Mouse (Mus musculus) inflammation-experienced regulatory T-cells, adult 6 months (primary cell): ENCODE results near the gene 2210010C04Rik. TPM values are rescaled to one million over a fixed set of nuclear protein-coding genes. Genes with fewer than 3 reads are reported as not detected.
A peak's percentile ranks its signal among the peaks of the same experiment; 100 is the strongest.

Experiments
- ATAC-seq: one replicate; pipeline ENCODE4 v1.8.0; 2017
- polyA plus RNA-seq, 3 experiments: library from polyadenylated mRNA; unstranded; fragments of 100-300 nt; shearing (Covaris generic); gene quantifications; one replicate each; pipeline ENCODE4 v1.2.1; 2017

The 2210010C04Rik gene
- under 1 TPM; 0.26 to 0.33 (median 0.31) TPM for polyA plus RNA-seq

- no peak for ATAC-seq
These were observed at the start of gene 2210010C04Rik for GRCm38 (mm10) chr6:41035409-41035808. 2210010C04Rik (minus strand) TSS chr6:41035509.

GRCm38 (mm10) chr6:41080121-41080520 lies 44.8 kb upstream of the 2210010C04Rik start:
- no peak for ATAC-seq

DNA sequence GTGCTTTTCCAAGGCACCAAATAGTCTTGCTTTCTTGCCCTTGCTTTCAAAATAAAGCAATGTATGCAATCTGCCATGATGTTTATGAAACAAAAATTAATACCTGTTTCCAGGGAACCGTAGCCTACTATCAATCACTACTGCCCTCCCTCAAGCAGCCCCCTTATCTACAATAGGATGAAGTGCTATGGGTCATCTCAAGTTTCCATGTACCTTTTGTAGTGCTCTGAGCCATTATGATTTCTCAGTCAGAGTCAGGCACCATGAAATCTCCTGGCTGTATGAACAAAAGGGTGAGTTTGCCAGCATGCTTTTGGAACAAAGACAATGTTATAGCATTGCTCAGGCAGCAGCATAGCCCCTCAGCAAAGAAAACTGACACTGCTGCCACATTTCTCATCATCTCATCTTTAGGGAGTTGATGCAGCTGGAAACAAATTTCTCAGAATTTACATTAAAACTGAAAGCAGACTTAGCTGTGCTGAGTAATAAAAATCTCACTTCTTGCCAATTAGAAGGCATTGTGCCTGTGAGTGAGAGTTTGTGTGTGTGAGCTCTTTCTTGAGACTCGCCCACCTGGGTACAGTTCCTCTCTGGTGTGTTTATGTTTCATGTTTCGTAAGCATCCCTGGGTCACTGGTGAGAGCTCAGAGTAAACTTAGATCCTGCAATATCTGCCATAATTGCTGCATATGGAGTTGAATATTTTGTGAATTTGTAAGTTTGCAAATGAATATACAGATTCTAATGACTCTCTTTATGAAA lies 43.4 kb upstream of the 2210010C04Rik start:
- no peak for ATAC-seq

DNA sequence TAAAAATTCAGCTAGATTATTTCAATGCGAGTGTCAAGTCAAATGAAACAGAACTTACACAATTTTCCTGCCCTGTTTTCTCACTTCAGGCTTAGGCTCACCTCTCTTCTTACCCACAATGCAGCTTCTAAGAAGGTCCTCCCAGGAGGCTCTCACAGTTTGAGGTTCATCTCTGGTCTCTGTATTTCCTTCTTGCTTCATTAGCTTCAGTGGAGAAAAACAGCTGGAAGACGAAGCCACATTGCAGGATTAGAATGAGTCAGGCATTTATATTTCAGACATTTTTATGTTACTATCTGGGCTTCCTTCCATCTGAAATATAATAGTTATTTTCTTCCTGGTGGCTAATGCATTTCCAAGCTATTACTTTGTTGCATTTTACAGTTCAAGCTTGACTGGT lies 40.4 kb upstream of the 2210010C04Rik start:
- ATAC-seq = no peak

DNA sequence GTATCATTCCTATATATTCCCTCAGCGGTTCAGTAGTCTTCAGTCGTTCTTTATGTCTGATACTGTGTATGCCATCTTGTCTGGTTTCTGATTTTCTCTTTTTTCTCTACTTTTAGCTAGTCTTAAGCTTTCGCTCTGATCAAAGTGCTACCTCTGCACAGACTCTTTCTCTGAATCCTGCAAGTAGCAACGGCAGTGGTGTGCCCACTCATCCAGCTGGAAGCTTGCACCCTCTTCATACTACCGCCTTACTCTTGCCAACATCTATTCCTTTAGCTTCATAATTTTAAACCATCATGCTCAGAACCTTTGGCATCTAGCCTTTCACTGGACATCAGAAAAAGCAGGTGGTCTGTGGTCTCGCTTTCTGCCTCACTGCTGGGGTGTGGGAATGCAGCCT lies 28.0 kb upstream of the 2210010C04Rik start:
- ATAC-seq = no peak

DNA sequence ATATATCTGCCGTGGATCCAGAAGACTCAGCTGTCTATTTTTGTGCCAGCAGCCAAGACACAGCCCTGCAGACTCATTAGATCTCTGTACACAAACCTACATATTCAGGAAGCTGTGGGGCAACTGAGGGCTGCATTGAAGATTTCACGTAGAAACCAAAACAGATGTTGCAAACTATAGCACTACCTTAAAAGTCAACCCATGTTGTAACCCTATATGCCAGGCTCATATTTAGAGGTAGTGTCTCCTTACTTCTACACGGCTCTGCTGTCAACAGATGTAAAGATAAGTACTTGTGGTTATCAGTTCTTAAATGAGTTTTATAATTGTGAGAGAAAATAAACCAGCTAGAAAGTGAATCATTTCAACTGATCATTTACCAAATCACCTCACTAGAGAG lies 27.4 kb upstream of the 2210010C04Rik start:
- ATAC-seq = peak; percentile 23

DNA sequence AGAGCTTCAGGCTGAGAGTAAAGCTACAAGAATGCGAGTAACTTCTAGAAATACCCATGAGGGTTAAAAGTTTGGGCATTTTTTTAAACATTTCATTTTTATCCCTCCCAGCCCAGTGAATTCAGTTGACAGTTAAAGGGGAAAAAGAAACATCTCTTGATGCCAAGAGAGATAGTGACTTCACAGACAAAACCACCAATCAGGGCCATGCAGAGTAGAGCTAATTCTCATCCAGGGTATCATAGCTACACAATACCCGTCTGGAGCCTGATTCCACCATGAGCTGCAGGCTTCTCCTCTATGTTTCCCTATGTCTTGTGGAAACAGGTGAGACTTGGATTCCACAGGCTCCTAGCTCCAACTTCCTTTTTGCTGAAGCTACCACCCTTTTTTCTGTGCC lies 26.8 kb upstream of the 2210010C04Rik start:
- peak; percentile 63 for ATAC-seq

- ATAC-seq = no peak
These were observed 25.8 kb upstream of the 2210010C04Rik start for GRCm38 (mm10) chr6:41061085-41061484.

- ATAC-seq = no peak
These were observed 22.3 kb upstream of the 2210010C04Rik start for GRCm38 (mm10) chr6:41057653-41058052.

DNA sequence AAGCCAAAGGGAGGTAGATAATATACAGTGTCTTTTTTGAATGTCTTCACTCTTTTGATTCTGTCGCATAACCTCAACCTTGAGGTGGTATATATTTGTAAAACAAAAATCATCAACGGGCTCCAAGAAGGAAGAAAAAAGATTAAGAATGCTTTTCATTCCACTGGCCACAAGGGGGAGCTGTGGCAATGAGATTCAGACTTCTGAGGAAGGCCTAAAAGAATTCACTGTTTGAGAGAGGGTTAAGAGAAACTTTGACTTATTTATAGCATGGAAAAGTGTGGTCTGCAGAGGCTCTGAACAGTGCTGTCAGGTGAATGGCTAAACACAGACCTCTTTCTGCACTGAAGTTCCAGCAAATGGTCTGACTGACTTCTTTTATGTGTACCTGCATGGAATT lies 20.3 kb upstream of the 2210010C04Rik start:
- peak; percentile 71 for ATAC-seq

- no peak for ATAC-seq
These were observed 19.1 kb upstream of the 2210010C04Rik start for GRCm38 (mm10) chr6:41054379-41054778.

DNA sequence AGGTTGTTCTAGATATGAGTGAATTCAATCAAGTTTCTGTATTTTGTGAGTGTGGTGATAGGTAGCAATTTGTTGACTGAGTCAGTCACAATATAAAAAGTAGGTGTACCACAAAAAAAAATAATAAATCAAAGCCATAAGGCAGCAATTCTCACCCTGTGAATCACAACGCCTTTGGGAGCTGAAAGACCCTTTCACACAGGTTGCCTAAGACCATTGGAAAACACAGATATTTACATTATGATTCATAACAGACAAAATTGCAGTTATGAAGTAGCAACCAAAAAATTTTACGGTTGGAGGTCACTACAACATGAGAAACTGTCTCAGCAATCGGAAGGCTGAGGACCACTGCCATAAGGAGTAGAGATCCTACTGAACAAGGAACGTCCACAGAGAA lies 16.5 kb upstream of the 2210010C04Rik start:
- no peak for ATAC-seq

DNA sequence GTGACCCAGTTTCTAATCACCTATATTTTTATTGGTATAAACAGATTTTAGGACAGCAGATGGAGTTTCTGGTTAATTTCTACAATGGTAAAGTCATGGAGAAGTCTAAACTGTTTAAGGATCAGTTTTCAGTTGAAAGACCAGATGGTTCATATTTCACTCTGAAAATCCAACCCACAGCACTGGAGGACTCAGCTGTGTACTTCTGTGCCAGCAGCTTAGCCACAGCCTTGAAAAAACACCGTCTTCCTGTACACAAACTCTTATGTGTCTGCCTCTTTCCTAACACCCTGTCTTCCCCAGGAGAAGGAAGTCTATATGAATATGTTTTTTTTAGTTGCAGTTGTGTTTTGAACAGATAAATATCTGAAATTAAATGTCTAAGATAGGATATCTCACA lies 13.3 kb upstream of the 2210010C04Rik start:
- ATAC-seq = no peak

GRCm38 (mm10) chr6:41047961-41048360 lies 12.7 kb upstream of the 2210010C04Rik start:
- peak; percentile 56 for ATAC-seq

- no peak for ATAC-seq
These were observed 11.9 kb upstream of the 2210010C04Rik start for GRCm38 (mm10) chr6:41047202-41047601.

DNA sequence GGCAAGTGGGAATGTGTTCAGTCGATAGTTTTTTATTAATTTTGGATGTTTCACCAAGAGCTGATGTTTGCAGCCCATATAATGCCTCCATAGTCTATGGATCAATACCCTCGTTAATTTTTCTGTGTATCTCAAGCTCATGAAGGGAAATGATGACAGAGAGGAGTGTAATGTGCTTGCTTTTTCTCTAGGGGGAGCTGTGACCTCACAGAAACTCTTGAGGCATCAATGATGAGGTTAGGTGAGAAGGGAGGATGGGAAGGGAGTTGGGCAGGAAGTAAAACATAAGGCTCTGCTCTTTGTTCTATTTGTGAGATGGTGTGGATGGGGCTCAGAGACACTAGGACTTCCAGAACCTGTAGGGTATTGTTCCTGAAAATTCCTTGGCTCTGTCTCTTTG lies 11.2 kb upstream of the 2210010C04Rik start:
- peak; percentile 83 for ATAC-seq

GRCm38 (mm10) chr6:41044753-41045152 lies 9.4 kb upstream of the 2210010C04Rik start:
- no peak for ATAC-seq

- ATAC-seq = no peak
These were observed 9.0 kb upstream of the 2210010C04Rik start for GRCm38 (mm10) chr6:41044314-41044713.

DNA sequence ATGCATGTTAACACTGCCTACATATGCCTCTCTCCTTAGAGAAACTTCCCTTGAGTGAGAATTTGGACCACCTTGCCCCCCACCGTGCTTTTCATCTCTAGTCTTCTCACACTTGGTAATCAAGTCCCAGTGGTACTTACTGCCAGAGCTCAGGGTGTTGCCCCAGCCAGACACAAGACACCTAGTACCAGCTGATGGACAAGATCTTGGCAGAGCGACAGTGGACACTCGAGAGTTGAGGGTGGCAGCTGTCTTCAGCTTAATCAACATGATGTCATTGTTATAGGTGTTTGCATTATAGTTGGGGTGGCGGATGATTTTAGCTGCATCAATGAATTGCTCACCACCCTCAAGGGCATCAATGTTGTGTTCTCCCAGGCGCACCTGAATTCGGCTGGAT lies 2.5 kb downstream of the 2210010C04Rik start:
- no peak for ATAC-seq

DNA sequence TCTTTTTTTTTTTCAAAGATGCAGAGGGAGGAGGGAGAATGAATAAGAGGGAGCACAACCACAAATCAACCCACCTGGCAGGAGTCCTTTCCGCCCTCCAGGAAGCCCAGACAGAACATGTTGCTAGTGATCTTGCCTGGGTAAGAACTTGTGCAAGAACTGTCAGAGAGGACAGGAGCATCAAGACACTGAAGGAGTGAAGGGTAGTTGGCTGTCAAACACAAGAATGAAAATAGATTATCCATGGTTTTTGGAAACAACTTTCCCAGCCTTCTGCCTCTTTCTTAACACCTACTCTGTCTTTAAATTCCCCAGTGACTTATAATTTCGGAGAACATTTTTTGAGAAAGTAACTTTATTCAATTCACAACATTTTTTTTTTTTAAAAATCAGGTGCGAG lies 3.1 kb downstream of the 2210010C04Rik start:
- ATAC-seq = no peak

GRCm38 (mm10) chr6:41030821-41031220 lies 4.5 kb downstream of the 2210010C04Rik start:
- no peak for ATAC-seq

GRCm38 (mm10) chr6:41027053-41027452 lies 8.3 kb downstream of the 2210010C04Rik start:
- ATAC-seq = no peak

DNA sequence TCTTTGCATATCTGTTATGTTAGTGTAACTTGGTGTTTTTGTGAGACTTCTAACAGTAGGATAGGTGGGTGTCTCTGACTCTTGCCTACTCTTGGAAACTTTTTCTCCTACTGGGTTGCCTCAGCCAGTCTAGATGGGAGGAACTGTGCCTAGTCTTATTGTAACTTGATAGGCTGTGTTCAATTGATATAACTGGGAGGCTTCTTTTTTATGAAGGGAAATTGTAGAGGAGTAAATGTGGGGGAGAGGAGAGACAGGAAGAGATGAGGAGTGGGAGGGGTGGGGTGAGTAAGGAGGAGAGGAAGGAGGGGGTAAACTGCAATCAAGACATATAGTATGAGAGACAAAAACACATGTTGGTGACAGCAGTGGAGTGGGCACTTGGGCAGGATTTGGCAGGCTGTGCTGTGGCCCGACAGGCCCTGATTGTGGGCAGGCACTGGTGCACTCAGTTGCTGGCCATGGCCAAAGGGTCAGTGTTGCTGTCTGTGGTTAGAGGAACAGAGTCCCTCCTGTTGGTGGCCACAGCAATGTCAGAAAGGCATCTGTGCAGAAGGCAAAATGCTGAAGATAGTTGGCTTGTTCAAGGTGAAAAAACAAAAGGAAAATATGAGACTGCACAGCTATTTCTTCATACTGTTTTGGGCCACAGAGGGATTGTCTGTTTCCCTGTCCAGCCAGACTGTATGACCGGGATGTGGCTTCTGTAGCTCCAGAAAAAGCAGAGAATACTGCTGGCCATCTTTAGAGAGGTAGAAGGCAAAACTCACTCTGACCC lies 9.2 kb downstream of the 2210010C04Rik start:
- peak; percentile 28 for ATAC-seq

GRCm38 (mm10) chr6:41019140-41019539 lies 16.2 kb downstream of the 2210010C04Rik start:
- no peak for ATAC-seq
